Comparison of ENCODE assay signal across 9 mouse cellular contexts in genomic region chr15:96132636-96133035, GRCm38 (mm10).
DNase-seq lines count a peak whose midpoint lies in the region; ATAC-seq and TF ChIP-seq lines count a peak whose summit lies in the region.
"Had no signal": no experiment of that assay in that cellular context is flagged by ENCODE, and none has a peak within 500 bp of the region (broad histone marks: within the 10 kb centered on the region; RNA-seq: fewer than 3 reads in every experiment).

No protein-coding gene starts in this region.

- H3K4me1 ChIP-seq in hindbrain, postnatal 0 days (ENCODE audit: insufficient read depth, low read length) = 0 out of 2 replicates have a peak, but pooled peaks cover 3% of the 10 kb centered on the region

- H3K36me3 ChIP-seq in hindbrain, postnatal 0 days (ENCODE audit: insufficient read depth, low read length) = no peaks in the 10 kb centered on the region
- H3K36me3 ChIP-seq: midbrain, embryonic 12.5 days had no signal

- H3K4me2 ChIP-seq in hindbrain, postnatal 0 days (ENCODE audit: low read depth, low read length) = no peak overlapping the region
- H3K4me2 ChIP-seq: midbrain, embryonic 12.5 days had no signal

- peak; percentile 88 for ATAC-seq in hindbrain, postnatal 0 days

- no peak overlapping the region for H3K9ac ChIP-seq in hindbrain, postnatal 0 days (replicated peaks; ENCODE audit: low read length)
- H3K9ac ChIP-seq: midbrain, embryonic 12.5 days had no signal

- H3K27me3 ChIP-seq in hindbrain, postnatal 0 days (ENCODE audit: insufficient read depth, low read length) = no peaks in the 10 kb centered on the region
- H3K27me3 ChIP-seq: midbrain, embryonic 12.5 days had no signal

- H3K4me3 ChIP-seq in hindbrain, postnatal 0 days (ENCODE audit: low read length) = no peak overlapping the region
- H3K4me3 ChIP-seq: midbrain, embryonic 12.5 days had no signal

- no peaks in the 10 kb centered on the region for H3K9me3 ChIP-seq in hindbrain, postnatal 0 days (ENCODE audit: low read length)
- H3K9me3 ChIP-seq: midbrain, embryonic 12.5 days had no signal

- no peak overlapping the region for H3K27ac ChIP-seq in hindbrain, postnatal 0 days
- H3K27ac ChIP-seq: midbrain, embryonic 12.5 days had no signal

- peak; percentile 25 for DNase-seq in adrenal gland, postnatal 14 days
- DNase-seq in adrenal gland, adult 2 months = no peak
- DNase-seq in left cerebral cortex, postnatal 14 days (ENCODE audit: low spot score in 2 of 2) = peak; percentile 46 to 49
- no peak for DNase-seq in left cerebral cortex, adult 11 months (ENCODE audit: low spot score)
- peak; percentile 71 for DNase-seq in hindbrain, postnatal 0 days (ENCODE audit: low spot score)
- DNase-seq in lung, postnatal 36 days = peak; percentile 34
- DNase-seq in embryo, embryonic 9.5 days (ENCODE audit: extremely low spot score) = no peak
- DNase-seq in embryo, embryonic 11 days = no peak

- intact Hi-C loops in left cerebral cortex, postnatal 14 days (cut with DNase I) = no loop called here

- no peak for TF ChIP-seq CTCF in hindbrain, postnatal 0 days (IDR thresholded peaks at IDR 0.05; ENCODE audit: low read depth)

- WGBS in hindbrain, postnatal 0 days = 42% methylated on average over 3 of the region's 3 CpGs

Comparison
In these comparisons a context has a peak if more than half of its experiments do, and no peak if none do; other contexts are left out.
1. DNase-seq: peak in adrenal gland, postnatal 14 days (single experiment), left cerebral cortex, postnatal 14 days (2 of 2), hindbrain, postnatal 0 days (single experiment) and lung, postnatal 36 days (single experiment); none in adrenal gland, adult 2 months (single experiment), left cerebral cortex, adult 11 months (single experiment), embryo, embryonic 9.5 days (single experiment) and embryo, embryonic 11 days (single experiment).